Mouse (Mus musculus) monocyte, adult 59 days (primary cell): ENCODE results near the gene Gm2075. TPM values are rescaled to one million over a fixed set of nuclear protein-coding genes. Genes with fewer than 3 reads are reported as not detected.

ENCODE experiments used
- total RNA-seq, 2 experiments: library from RNA; stranded (reverse); gene quantifications; one replicate each; pipeline ENCODE4 v1.2.4; 2023

The Gm2075 gene
- not detected for total RNA-seq

GRCm38 (mm10) chr12:88011548-88011947, at the start of gene Gm2075:
Gm2075 (plus strand) TSS chr12:88011848.

GRCm38 (mm10) chr12:88018671-88019070, 7.0 kb downstream of the Gm2075 start, which contains the start of gene Gm6803:
Gm6803 (minus strand) TSS chr12:88018771.

DNA sequence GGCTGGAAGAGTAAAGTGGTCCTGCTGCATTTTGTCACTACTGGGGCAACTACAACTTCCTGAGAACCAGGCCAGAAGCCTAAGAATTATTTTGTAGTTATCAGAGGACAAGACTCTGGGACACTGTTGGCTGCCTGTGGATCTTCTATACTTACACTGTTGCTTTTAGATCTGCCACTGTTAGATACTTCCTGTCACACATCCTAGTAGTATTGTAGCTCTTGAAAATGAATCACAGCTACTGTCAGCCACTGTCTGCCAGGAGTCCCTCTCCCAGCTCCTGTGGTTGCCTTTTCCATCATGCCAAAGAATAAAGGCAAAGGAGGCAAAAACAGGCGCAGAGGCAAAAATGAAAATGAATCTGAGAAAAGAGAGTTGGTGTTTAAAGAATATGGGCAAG, 15.1 kb downstream of the Gm2075 start, which contains the start of gene Gm2056:
TSS of gene Gm2056 (plus strand) at position 301 of the 400 bp plus-strand sequence.

Other genes starting within 250 kb of the Gm2075 start
- gene Gm21319, start 236.1 kb upstream of the Gm2075 start, total RNA-seq: not detected
- not detected for gene Gm21936, start 216.3 kb upstream of the Gm2075 start, total RNA-seq
- gene BB287469, start 195.3 kb upstream of the Gm2075 start, total RNA-seq: not detected
- not detected for gene Gm2001, start 169.5 kb upstream of the Gm2075 start, total RNA-seq
- gene Gm2016, start 137.8 kb upstream of the Gm2075 start, total RNA-seq: not detected
- gene Gm2022, start 116.5 kb upstream of the Gm2075 start, total RNA-seq: not detected
- not detected for gene Gm2035, start 92.0 kb upstream of the Gm2075 start, total RNA-seq
- not detected for gene Gm2042, start 57.8 kb upstream of the Gm2075 start, total RNA-seq
- gene Gm6803, start 6.9 kb downstream of the Gm2075 start, total RNA-seq: not detected
- not detected for gene Gm2056, start 15.2 kb downstream of the Gm2075 start, total RNA-seq
- not detected for gene Gm16368, start 71.8 kb downstream of the Gm2075 start, total RNA-seq
- gene Gm10436, start 170.3 kb downstream of the Gm2075 start, total RNA-seq: not detected
- not detected for gene Gm8332, start 238.3 kb downstream of the Gm2075 start, total RNA-seq